Mouse (Mus musculus): ENCODE measurements around the gene Dffa. TPM values are rescaled to one million over a fixed set of nuclear protein-coding genes. Genes with fewer than 3 reads are reported as not detected.

Dffa gene
- total RNA-seq, 2 experiments from 2014 or later = 19.4 to 20.0 TPM

Other genes starting within 250 kb of the Dffa start
- gene Pex14, start 4.3 kb upstream of the Dffa start, total RNA-seq (2015) = 8.6 and 9.9 TPM in 2 replicates
- 12.7 and 13.7 TPM in 2 replicates for gene Pex14, start 4.3 kb upstream of the Dffa start, total RNA-seq (2017)
- 0.72 TPM in 1 of 2 replicates, not detected in the other for gene Cort, start 22.6 kb downstream of the Dffa start, total RNA-seq (2015)
- 1.4 TPM in 1 of 2 replicates, not detected in the other for gene Cort, start 22.6 kb downstream of the Dffa start, total RNA-seq (2017)
- gene Cenps, start 33.5 kb downstream of the Dffa start, total RNA-seq (2015) = 19.3 and 23.2 TPM in 2 replicates
- 26.0 and 35.2 TPM in 2 replicates for gene Cenps, start 33.5 kb downstream of the Dffa start, total RNA-seq (2017)
- gene Pgd, start 62.6 kb downstream of the Dffa start, total RNA-seq (2015) = 128 and 132 TPM in 2 replicates
- gene Pgd, start 62.6 kb downstream of the Dffa start, total RNA-seq (2017) = 115 and 133 TPM in 2 replicates
- gene Kif1b, start 203.5 kb downstream of the Dffa start, total RNA-seq (2015) = 18.6 and 21.5 TPM in 2 replicates
- 25.9 and 28.4 TPM in 2 replicates for gene Kif1b, start 203.5 kb downstream of the Dffa start, total RNA-seq (2017)

All from megakaryocyte progenitor cell, adult 5-6 weeks (primary cell).